Mouse (Mus musculus) liver, embryonic 13.5 days (tissue): Measurements from ENCODE around the gene Cox5b. TPM values are rescaled to one million over a fixed set of nuclear protein-coding genes. Genes with fewer than 3 reads are reported as not detected.

ENCODE experiments used
- ATAC-seq: fragments of 200-750 bp; cut with Nextera tagmentation; 2 replicates; pipeline ENCODE4 v1.8.0; 2017; ENCODE audit warnings: low read depth, mild to moderate bottlenecking, moderate number of reproducible peaks, moderate library complexity
- DNase-seq: peaks from one replicate; pipeline ENCODE4 v3.0.0; 2022
- H3K27ac ChIP-seq: fragments of 300-500 bp; sonication (generic); 2 replicates; pipeline ENCODE4 v1.5.1; 2015; ENCODE audit warnings: moderate library complexity, mild to moderate bottlenecking, inconsistent platforms
- H3K27me3 ChIP-seq: fragments of 300-500 bp; sonication (generic); 2 replicates; pipeline ENCODE4 v1.6.1; 2015; ENCODE audit warnings: mild to moderate bottlenecking, inconsistent platforms
- H3K36me3 ChIP-seq: fragments of 300-500 bp; sonication (generic); 2 replicates; pipeline ENCODE4 v1.6.1; 2015; ENCODE audit warnings: mild to moderate bottlenecking, inconsistent platforms
- H3K4me1 ChIP-seq: fragments of 300-500 bp; sonication (generic); replicated peaks from 2 replicates; pipeline ENCODE4 v1.6.1; 2015; ENCODE audit warnings: inconsistent platforms
- H3K4me2 ChIP-seq: fragments of 300-500 bp; sonication (generic); 2 replicates; pipeline ENCODE4 v1.6.1; 2015; ENCODE audit warnings: inconsistent platforms, mild to moderate bottlenecking, moderate library complexity
- H3K4me3 ChIP-seq: fragments of 300-500 bp; sonication (generic); replicated peaks from 2 replicates; pipeline ENCODE4 v1.5.1; 2015; ENCODE audit warnings: mild to moderate bottlenecking, inconsistent platforms
- H3K9ac ChIP-seq: fragments of 300-500 bp; sonication (generic); 2 replicates; pipeline ENCODE4 v1.6.1; 2015; ENCODE audit warnings: mild to moderate bottlenecking, inconsistent platforms
- H3K9me3 ChIP-seq: fragments of 300-500 bp; sonication (generic); replicated peaks from 2 replicates; pipeline ENCODE4 v1.6.1; 2016; ENCODE audit warnings: inconsistent platforms
- WGBS: fragments of 180-500 bp; shearing (Covaris S2); methylation state at CpG from one replicate; pipeline ENCODE4 v1.1.7; 2015; ENCODE audit not compliant: insufficient replicate concordance; 5-methylcytosine and 5-hydroxymethylcytosine counted together
- polyA plus RNA-seq: library from polyadenylated mRNA; unstranded; fragments of >200 nt; fragmentation: Nextera tagmentation; extraction: Ambion mirVana; gene quantifications from 2 replicates; pipeline ENCODE4 v1.2.1, GENCODE M21; 2015

Cox5b gene
- polyA plus RNA-seq, 1 experiment from 2014 or later: 526 TPM

DNA sequence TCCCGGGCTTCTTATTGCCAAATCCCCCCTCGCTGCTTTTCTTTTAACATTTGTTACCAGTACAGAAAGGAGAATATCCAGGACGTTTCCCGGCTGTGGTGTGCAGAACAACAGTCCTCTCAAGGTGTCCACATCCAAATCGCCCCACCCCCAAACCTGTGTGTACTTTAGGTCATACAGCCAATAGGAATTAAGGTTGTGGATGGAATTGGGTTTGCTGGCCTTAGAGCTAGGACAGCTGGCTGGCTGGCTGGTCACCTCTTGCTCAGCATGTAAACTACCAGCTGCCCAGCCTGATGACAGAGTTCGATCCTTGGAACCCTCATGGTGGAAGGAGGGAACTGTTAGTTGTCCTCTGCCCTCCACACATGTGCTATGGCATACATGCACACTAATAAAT, 3.6 kb downstream of the Cox5b start:
- Histone ChIP-seq H3K4me1 (peaks cover 18% of the 10 kb centered on the region), H3K36me3 (peaks cover 37% of the 10 kb centered on the region), H3K9me3 (no peaks in the 10 kb centered on the region), H3K4me2 (no peak overlapping the region), H3K9ac (no peak overlapping the region), H3K27ac (no peak overlapping the region), H3K4me3 (no peak overlapping the region), H3K27me3 (no peaks in the 10 kb centered on the region)
- ATAC-seq (no peak), DNase-seq (no peak)
- 82% methylated on average over 6 of the region's 6 CpGs for WGBS

DNA sequence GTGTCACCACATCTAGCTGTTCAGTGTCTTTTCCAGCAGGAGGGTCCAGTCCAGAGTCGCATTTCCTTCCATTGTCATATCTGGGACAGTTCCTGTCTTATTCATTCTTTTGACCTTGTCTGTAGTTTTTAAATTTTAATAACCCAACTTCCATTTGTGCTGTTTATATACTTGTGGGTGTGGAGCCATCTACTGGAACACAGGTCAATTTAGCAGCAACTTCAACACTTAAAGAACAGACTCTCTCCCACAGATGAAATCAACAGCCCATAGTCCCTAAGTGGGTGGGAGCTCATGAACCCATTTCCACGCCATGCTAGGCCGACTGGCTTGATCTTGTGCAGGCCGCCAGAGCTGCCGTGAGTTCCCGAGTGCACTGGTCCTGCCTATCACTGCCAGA, 5.2 kb downstream of the Cox5b start:
- no peak overlapping the region for H3K4me2 ChIP-seq
- H3K4me3 ChIP-seq: no peak overlapping the region
- ATAC-seq: no peak
- H3K9ac ChIP-seq: no peak overlapping the region
- 70% methylated on average over 6 of the region's 6 CpGs for WGBS
- H3K36me3 ChIP-seq: peaks cover 52% of the 10 kb centered on the region
- H3K9me3 ChIP-seq: no peaks in the 10 kb centered on the region
- no peaks in the 10 kb centered on the region for H3K27me3 ChIP-seq
- H3K4me1 ChIP-seq: peaks cover 12% of the 10 kb centered on the region
- H3K27ac ChIP-seq: no peak overlapping the region
- DNase-seq: no peak

- H3K9me3 ChIP-seq: no peaks in the 10 kb centered on the region
- no peaks in the 10 kb centered on the region for H3K27me3 ChIP-seq
- no peak overlapping the region for H3K9ac ChIP-seq
- no peak overlapping the region for H3K27ac ChIP-seq
- H3K4me2 ChIP-seq: no peak overlapping the region
- H3K36me3 ChIP-seq: peaks cover 58% of the 10 kb centered on the region
- 72% methylated on average over 5 of the region's 5 CpGs for WGBS
- ATAC-seq (no peak), DNase-seq (no peak)
- H3K4me1 ChIP-seq: peaks cover 11% of the 10 kb centered on the region
- H3K4me3 ChIP-seq: no peak overlapping the region
Observed at GRCm38 (mm10) chr1:36697030-36697429, 5.8 kb downstream of the Cox5b start.

DNA sequence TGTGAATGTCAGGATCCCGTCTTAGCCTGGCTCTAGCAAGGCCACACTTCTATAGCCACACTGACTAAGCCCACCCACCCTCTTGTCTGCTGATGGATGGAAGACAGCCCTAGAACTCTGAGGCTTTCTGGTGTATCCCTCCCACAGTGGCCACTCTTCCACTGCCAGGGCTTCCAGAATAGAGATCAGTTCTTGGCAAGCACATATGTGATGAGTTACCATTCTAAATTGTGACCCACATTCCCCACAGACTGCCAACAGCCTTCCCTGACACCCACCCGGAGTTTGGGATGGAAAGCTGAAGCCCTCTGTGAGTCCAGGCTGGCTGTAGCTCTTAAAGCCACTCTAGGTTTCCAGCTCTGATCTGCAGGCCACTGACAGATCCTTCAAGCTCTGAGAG, 15.9 kb downstream of the Cox5b start:
- Histone ChIP-seq H3K4me1 (peaks cover 33% of the 10 kb centered on the region), H3K9ac (no peak overlapping the region), H3K27ac (no peak overlapping the region), H3K4me2 (no peak overlapping the region), H3K9me3 (no peaks in the 10 kb centered on the region), H3K27me3 (no peaks in the 10 kb centered on the region), H3K4me3 (no peak overlapping the region), H3K36me3 (peaks cover 58% of the 10 kb centered on the region)
- 69% methylated on average over 2 of the region's 2 CpGs for WGBS
- ATAC-seq (no peak), DNase-seq (no peak)

- no peak overlapping the region for H3K27ac ChIP-seq
- DNase-seq: no peak
- no peaks in the 10 kb centered on the region for H3K9me3 ChIP-seq
- WGBS: 77% methylated on average over 3 of the region's 3 CpGs
- H3K4me2 ChIP-seq: peak overlapping the region; percentile 84
- no peaks in the 10 kb centered on the region for H3K27me3 ChIP-seq
- H3K4me3 ChIP-seq: 0 out of 2 replicates have a peak overlapping the region, but pooled peaks have one; percentile 97
- H3K4me1 ChIP-seq: peaks cover 33% of the 10 kb centered on the region
- no peak for ATAC-seq
- H3K9ac ChIP-seq: peak overlapping the region; percentile 95; the same call in 1 of the 2 replicates
- peaks cover 52% of the 10 kb centered on the region for H3K36me3 ChIP-seq
Observed at GRCm38 (mm10) chr1:36707797-36708196, 16.5 kb downstream of the Cox5b start.

DNA sequence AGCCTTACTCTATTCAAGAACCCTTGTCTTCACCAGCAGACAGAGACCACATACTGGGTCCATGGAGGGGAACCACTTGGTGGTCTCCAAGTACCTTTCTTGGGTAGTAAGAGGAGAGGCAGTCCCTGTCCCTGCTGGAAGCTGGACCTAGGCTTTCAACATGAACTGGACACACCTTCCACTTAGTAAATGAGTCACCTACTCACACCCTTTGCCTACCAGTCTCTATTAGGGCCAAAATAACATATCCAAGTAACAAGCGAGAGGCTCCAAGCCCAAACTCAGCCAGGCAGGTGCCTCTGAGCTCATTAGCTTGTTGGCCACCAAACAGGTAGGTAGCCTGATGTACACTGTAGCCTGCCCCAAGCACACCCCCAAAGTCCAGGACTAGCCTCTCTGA, 17.4 kb downstream of the Cox5b start:
- Histone ChIP-seq H3K36me3 (peaks cover 45% of the 10 kb centered on the region), H3K9ac (peak overlapping the region; percentile 95), H3K4me1 (peaks cover 33% of the 10 kb centered on the region), H3K4me3 (peak overlapping the region; percentile 97), H3K9me3 (no peaks in the 10 kb centered on the region), H3K27ac (peak overlapping the region; percentile 87), H3K27me3 (no peaks in the 10 kb centered on the region), H3K4me2 (peak overlapping the region; percentile 84)
- WGBS: 75% methylated on average over 1 of the region's 1 CpGs
- DNase-seq: no peak
- ATAC-seq: no peak

DNA sequence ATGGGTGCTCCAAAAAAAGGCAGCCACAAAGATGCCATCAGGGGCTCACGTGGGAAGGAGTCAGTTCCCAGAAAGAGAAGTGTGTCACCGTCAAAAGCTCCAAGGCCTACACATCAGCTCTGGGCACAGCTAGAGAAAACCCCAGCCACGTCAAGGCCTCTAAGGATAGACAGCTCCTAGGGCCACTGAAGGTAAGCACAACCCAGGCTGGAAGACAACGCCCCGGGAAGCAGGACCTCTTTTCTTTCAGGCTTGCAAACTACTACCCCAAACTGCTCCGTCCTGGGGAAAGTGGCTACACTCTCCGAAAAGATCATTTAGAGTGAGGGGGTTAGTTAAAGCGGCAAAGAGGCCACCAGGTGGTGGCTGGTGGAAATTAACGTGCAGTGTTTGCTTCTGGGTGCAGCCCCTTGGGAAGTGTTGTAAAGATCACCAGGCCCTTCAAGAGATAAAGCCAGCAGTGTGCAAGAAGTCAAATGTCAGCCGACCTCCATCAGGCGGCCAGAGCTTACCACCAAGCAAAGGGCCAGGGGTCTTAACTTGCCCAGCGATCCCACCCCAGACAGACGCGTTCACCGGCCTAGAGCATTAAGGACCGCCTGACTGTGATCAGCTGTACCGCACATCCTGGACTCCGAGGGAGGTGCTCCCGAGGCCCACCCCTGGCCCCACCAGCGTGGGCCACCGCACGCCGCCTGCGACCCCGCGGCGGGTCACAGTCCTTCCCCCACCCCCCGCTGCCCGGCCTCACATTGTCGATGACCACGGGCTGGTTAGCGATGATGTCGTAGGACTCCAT, 18.0 kb downstream of the Cox5b start:
- no peaks in the 10 kb centered on the region for H3K27me3 ChIP-seq
- peaks cover 39% of the 10 kb centered on the region for H3K36me3 ChIP-seq
- ATAC-seq (peak; percentile 72), DNase-seq (peak; percentile 34)
- peak overlapping the region; percentile 87 for H3K27ac ChIP-seq
- WGBS: under 1% methylated on average over 33 of the region's 33 CpGs
- H3K4me3 ChIP-seq: peak overlapping the region; percentile 97
- peak overlapping the region; percentile 84 for H3K4me2 ChIP-seq
- H3K9ac ChIP-seq: peak overlapping the region; percentile 95
- peaks cover 33% of the 10 kb centered on the region for H3K4me1 ChIP-seq
- H3K9me3 ChIP-seq: no peaks in the 10 kb centered on the region

DNA sequence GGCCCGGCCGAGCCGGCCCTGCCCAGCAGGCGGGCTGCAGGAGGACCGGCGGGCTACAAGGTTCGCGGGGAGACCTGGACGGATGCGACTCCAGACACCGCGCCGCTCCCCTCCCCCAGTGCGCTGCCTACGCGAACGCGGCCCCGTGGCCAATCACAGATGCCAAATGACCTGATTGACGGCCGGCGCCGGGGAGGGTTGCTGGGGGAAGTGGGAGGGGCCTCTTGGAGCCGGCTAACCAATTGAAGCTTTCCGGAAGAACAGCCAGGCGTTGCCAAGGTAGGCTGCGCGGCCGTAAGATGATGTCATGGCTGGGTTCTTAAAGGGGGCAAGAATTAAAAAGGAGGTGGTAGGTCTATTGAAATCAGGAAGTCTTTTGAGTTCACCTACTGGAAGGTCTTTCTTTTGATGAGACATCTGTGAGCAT, 18.6 kb downstream of the Cox5b start, which contains the start of gene 4933424G06Rik:
TSS of gene 4933424G06Rik (plus strand) at position 296 of the 427 bp plus-strand sequence.
- Histone ChIP-seq H3K27ac (peak within 1 kb of the TSS; percentile 87), H3K36me3 (peaks cover 32% of the 10 kb centered on the region), H3K9me3 (no peaks in the 10 kb centered on the region), H3K4me2 (peak within 1 kb of the TSS; percentile 84), H3K27me3 (no peaks in the 10 kb centered on the region), H3K9ac (peak within 1 kb of the TSS; percentile 95), H3K4me3 (peak within 1 kb of the TSS; percentile 97), H3K4me1 (peaks cover 29% of the 10 kb centered on the region)
- peak; percentile 98 for DNase-seq
- under 1% methylated on average over 29 of the region's 29 CpGs for WGBS
- ATAC-seq: peak; percentile 97

DNA sequence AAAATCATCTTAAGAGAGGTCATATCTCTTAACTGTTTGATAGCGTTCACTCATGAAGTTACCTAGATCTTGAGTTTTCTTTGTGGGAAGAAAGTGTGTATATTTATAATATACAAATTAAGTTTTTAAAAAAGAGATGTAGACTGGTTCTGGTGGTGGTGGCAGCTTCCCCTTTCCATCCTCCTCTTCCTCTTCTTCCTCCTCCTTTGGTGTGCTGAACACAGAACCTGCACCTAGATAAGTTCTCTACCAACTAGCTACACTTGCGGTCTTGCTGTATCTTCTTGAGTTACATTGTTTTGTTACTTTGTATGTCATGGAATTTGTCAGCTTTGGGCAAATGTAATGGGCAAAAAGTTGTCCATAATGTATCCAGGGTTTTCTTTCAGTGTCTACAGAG, 19.9 kb downstream of the Cox5b start:
- Histone ChIP-seq H3K27me3 (no peaks in the 10 kb centered on the region), H3K9ac (no peak overlapping the region), H3K4me3 (no peak overlapping the region), H3K36me3 (peaks cover 20% of the 10 kb centered on the region), H3K27ac (no peak overlapping the region), H3K9me3 (no peaks in the 10 kb centered on the region), H3K4me1 (peaks cover 26% of the 10 kb centered on the region), H3K4me2 (no peak overlapping the region)
- 80% methylated on average over 2 of the region's 2 CpGs for WGBS
- DNase-seq (no peak), ATAC-seq (no peak)

DNA sequence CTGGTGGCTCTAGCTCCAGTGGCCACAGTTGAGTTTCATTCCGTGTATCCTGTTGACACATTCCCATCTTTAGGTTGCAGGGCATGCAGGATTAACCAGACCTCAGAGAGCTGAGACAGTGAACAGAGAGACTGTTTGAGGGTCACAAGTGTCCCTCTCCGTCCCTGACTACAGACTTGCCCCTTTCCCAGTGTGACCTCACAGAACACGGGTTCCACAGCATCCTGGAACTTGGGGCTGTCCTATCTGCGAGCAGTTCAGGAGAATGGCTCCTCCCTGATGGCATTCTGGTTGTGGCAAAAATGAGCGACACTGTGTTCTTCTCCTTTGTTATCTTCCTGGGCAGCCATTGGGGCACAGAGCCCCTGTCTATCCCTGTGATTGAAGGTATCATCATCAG, 23.1 kb downstream of the Cox5b start, which contains the start of gene Actr1b:
TSS of gene Actr1b (minus strand) at position 112 of the 400 bp plus-strand sequence.
- H3K36me3 ChIP-seq: no peaks in the 10 kb centered on the region
- H3K4me3 ChIP-seq: no peak within 1 kb of the TSS
- H3K9me3 ChIP-seq: no peaks in the 10 kb centered on the region
- no peak for DNase-seq
- no peak within 1 kb of the TSS for H3K27ac ChIP-seq
- H3K9ac ChIP-seq: no peak within 1 kb of the TSS
- H3K27me3 ChIP-seq: no peaks in the 10 kb centered on the region
- ATAC-seq: no peak
- peaks cover 5% of the 10 kb centered on the region for H3K4me1 ChIP-seq
- H3K4me2 ChIP-seq: no peak within 1 kb of the TSS
- 64% methylated on average over 5 of the region's 5 CpGs for WGBS

DNA sequence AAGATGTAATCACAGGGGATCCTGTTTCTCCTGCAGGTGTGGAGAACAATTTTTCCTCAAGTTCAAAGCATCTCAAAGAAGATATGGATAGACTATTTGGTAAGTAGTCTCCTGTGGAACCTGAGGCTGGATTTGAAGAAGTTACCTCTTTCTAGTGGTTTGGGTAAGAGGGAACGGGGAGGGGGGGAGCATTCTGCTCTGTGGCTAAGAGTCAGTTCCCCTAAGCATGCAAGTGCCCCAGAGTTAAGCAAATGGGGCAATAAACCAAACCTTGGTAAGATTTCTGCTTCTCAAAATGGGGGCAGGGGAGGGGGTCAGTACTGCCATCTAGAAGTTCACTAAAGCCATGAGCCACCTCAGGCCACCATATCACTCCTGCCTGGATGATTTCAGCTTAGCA, 27.5 kb downstream of the Cox5b start:
- H3K9ac ChIP-seq: no peak overlapping the region
- no peak overlapping the region for H3K27ac ChIP-seq
- no peaks in the 10 kb centered on the region for H3K27me3 ChIP-seq
- WGBS: 29% methylated on average over 1 of the region's 1 CpGs
- no peaks in the 10 kb centered on the region for H3K4me1 ChIP-seq
- H3K36me3 ChIP-seq: no peaks in the 10 kb centered on the region
- H3K4me2 ChIP-seq: no peak overlapping the region
- ATAC-seq: no peak
- H3K4me3 ChIP-seq: no peak overlapping the region
- no peak for DNase-seq
- H3K9me3 ChIP-seq: no peaks in the 10 kb centered on the region
